ENCODE assay signal across 27 mouse cellular contexts in the genomic region with DNA sequence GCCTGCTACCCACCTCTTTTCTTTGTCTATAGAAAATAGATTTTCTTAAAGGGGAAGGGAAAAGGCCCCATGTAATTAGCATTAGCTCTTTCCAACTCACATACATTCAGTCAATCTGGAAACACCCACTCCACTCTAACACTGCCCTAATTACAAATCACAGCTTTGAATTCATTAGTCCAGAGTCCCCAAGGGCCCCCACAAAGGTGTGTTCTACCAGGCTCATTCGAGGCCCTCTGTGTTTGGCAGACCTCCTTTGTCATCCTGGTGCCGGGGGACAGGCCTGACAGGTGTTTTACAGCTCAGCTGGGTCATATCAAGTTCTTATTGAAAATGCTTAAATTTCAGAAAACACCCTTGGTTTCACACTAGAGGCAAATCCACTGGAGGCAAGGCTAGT.
"Had no signal": no experiment of that assay in that cellular context is flagged by ENCODE, and none has a peak within 500 bp of the region (broad histone marks: within the 10 kb centered on the region; RNA-seq: fewer than 3 reads in every experiment).

No protein-coding gene starts in this region.

- H3K9ac ChIP-seq: heart, embryonic 13.5 days; heart, embryonic 15.5 days; hindbrain, embryonic 13.5 days; hindbrain, embryonic 15.5 days; kidney, embryonic 15.5 days; limb, embryonic 13.5 days; limb, embryonic 15.5 days; liver, embryonic 12.5 days; liver, embryonic 14.5 days had no signal

- ATAC-seq: hindbrain, postnatal 0 days; intestine, embryonic 16.5 days; liver, embryonic 12.5 days had no signal

- H3K36me3 ChIP-seq: heart, embryonic 13.5 days; heart, embryonic 15.5 days; hindbrain, embryonic 13.5 days; hindbrain, embryonic 15.5 days; kidney, embryonic 15.5 days; limb, embryonic 13.5 days; limb, embryonic 15.5 days; liver, embryonic 12.5 days had no signal

- H3K4me1 ChIP-seq: heart, embryonic 13.5 days; heart, embryonic 15.5 days; hindbrain, embryonic 15.5 days; kidney, embryonic 15.5 days; limb, embryonic 13.5 days; limb, embryonic 15.5 days; liver, embryonic 12.5 days had no signal

- H3K27me3 ChIP-seq: heart, embryonic 15.5 days; hindbrain, embryonic 13.5 days; hindbrain, embryonic 15.5 days; kidney, embryonic 15.5 days; limb, embryonic 15.5 days; liver, embryonic 12.5 days had no signal

- H3K4me2 ChIP-seq: heart, embryonic 11.5 days; heart, embryonic 13.5 days; heart, embryonic 15.5 days; hindbrain, embryonic 13.5 days; hindbrain, embryonic 15.5 days; kidney, embryonic 15.5 days; limb, embryonic 13.5 days; limb, embryonic 15.5 days; liver, embryonic 12.5 days had no signal

- DNase-seq: gastrocnemius, postnatal 14 days; gastrocnemius, postnatal 36 days; heart, adult 11 months; heart, adult 2 months; heart, postnatal 14 days; heart, postnatal 36 days; kidney, adult 11 months; kidney, adult 2 months; kidney, adult 9 months; kidney, postnatal 14 days; kidney, postnatal 36 days; left cerebral cortex, postnatal 4 days; lung, adult 18-20 months had no signal

- H3K4me3 ChIP-seq: heart, adult 2 months; heart, embryonic 13.5 days; heart, embryonic 15.5 days; hindbrain, embryonic 13.5 days; hindbrain, embryonic 15.5 days; kidney, embryonic 15.5 days; layer of hippocampus, adult 2 months; limb, embryonic 13.5 days; limb, embryonic 15.5 days; liver, embryonic 12.5 days had no signal

- H3K9me3 ChIP-seq: heart, embryonic 13.5 days; heart, embryonic 15.5 days; hindbrain, embryonic 13.5 days; hindbrain, embryonic 15.5 days; kidney, embryonic 15.5 days; limb, embryonic 13.5 days; limb, embryonic 15.5 days; liver, embryonic 12.5 days had no signal

- H3K27ac ChIP-seq: heart, adult 2 months; heart, embryonic 13.5 days; heart, embryonic 15.5 days; hindbrain, embryonic 13.5 days; hindbrain, embryonic 15.5 days; hindbrain, postnatal 0 days; kidney, embryonic 15.5 days; kidney, postnatal 0 days; layer of hippocampus, adult 2 months; limb, embryonic 13.5 days; limb, embryonic 15.5 days; liver, embryonic 12.5 days; liver, embryonic 14.5 days had no signal
